Mouse (Mus musculus) stomach, postnatal 0 days (tissue): Measurements from ENCODE around the gene Olfr325.

Experiments used
- CTCF ChIP-seq: IDR thresholded peaks from 2 replicates; pipeline ENCODE4 v1.5.1; 2016; ENCODE audit warnings: antibody characterized with exemption, low read depth, mild to moderate bottlenecking, moderate library complexity
- EP300 ChIP-seq: optimal IDR thresholded peaks from 2 replicates; pipeline ENCODE3; 2016; ENCODE audit warnings: antibody characterized with exemption

DNA sequence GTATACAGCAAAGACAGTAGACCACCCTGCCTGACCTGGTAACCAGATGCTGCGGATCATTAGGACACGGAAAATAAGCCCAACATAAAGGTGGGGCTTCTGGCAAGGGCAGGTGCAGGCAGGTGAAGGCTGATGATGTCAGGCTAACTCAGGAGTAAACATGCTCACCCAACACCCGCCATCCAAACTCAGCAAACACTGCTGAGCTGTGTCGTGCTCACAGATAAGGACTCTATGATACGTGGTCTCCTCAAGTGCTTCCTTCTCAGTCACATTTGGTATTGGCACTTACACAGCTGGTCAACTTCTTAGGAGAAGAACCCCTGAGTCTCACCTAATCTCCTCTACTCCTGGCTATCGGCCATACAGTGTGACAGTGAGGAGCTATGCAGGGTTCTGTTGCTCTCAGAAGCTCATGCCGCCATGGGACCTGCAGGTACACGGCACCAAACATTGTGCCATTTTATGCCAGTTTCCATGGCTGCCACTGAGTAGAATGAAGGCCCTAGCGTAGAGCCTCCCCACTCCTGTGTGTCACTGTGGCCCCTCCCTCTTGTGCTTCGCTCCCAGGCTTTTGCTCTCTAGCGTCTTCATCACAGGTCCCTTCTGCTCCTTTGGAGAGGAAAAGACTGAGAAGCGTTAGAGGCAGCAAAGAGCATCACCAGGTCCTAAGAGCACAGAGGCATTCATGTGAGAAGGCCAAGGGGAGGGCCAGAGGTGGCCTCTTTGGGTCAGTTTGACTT lies 28.8 kb downstream of the Olfr325 start:
- TF ChIP-seq CTCF (no peak), EP300 (no peak)
